Mouse (Mus musculus) mature B cell (primary cell): ENCODE measurements around the gene Dcdc2a.

Experiments
- in situ Hi-C: fragments of 300-500 bp; cut with MboI; formaldehyde crosslinking; loops from 2 replicates; pipeline ENCODE4 v1.14.3; 2019

The Dcdc2a gene

DNA sequence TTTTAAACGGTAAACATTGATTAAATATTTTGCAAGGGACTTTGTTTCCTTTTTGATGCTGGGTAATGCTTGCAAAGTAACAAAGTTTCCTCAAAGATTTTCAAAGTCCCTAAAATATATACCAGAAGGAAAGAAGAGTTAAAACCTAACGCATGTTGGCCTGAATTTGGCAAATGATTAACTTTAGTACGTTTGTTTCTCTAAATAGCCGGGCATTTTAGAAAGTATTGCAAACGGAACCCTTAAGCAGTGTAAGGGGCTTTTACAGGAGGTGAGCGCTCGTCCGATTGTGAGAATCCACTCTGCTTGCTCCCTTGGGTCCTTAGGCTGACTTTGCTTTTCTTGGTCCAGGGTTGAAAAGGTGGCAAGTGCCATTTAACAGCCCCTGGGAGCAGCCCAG is 41.5 kb downstream of the Dcdc2a start:
- in situ Hi-C loops = no loop called here

- in situ Hi-C loops = no loop called here
Observed at GRCm38 (mm10) chr13:25098578-25098977, 42.8 kb downstream of the Dcdc2a start.

GRCm38 (mm10) chr13:25099508-25099907 is 43.7 kb downstream of the Dcdc2a start:
- in situ Hi-C loops = no loop called here

- in situ Hi-C loops = no loop called here
Observed at GRCm38 (mm10) chr13:25100581-25100980, 44.8 kb downstream of the Dcdc2a start.

GRCm38 (mm10) chr13:25105671-25106070 is 49.9 kb downstream of the Dcdc2a start:
- in situ Hi-C loops = no loop called here

DNA sequence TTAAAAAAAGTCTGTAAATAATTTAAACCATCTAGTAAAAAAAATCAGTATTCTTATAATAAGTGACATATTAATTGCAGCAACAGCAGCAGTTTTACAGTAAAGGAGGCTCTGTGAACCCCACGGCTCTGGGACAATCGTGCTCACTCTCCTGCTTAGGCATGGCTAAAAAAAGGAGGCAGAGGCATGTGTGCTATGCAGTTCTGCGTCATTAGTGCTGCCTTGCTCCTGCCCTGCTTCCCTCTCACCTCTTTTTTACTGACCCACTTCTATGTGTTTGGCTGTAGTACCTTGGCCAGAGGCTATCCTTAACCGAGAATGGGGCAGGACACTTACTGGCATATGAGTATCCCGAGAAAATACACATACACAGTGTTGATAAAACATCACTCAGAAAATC is 50.9 kb downstream of the Dcdc2a start:
- in situ Hi-C loops = no loop called here

DNA sequence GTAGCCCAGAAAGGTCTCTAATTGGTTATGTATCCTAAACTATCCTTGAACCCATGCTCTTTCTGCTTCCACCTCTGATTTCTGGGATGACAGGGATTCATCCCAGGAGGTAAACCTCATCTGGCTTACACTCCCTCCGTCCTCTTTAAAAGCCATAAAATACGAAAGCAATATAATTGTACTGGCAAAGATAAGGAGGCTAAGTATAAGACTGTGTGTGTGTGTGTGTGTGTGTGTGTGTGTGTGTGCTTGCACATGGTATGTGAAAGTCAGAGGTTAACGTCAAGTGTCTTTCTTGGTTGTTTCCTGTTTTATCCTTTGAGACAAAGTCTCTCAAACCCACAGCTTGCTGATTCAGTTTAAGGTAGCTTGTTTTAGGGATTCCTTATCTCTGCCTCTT is 52.5 kb downstream of the Dcdc2a start:
- in situ Hi-C loops = no loop called here

- in situ Hi-C loops = no loop called here
Observed at GRCm38 (mm10) chr13:25110592-25111095, 54.8 kb downstream of the Dcdc2a start.

- in situ Hi-C loops = no loop called here
Observed at GRCm38 (mm10) chr13:25115429-25115881, 59.7 kb downstream of the Dcdc2a start.

GRCm38 (mm10) chr13:25115971-25116370 is 60.2 kb downstream of the Dcdc2a start:
- in situ Hi-C loops = no loop called here

GRCm38 (mm10) chr13:25122740-25123335 is 67.0 kb downstream of the Dcdc2a start:
- in situ Hi-C loops = no loop called here

DNA sequence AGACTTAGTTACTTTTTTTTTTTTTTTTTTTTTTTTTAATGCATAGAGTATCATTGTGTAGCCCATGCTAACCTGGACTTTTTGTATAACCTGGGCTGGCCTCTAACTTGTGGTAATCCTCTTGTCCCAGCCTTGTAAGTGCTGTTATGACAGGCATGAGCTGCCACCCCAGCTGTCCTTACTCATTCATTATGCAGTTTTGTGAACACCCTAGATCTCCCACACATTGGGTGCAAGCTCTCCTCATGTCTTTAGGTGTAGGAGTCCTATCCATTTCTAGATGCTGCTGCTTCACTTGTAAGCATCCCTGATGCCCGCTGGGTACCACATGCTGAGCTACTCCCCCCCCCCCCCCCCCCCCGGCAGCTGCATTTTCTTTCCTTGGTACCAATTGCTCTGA is 71.4 kb downstream of the Dcdc2a start:
- in situ Hi-C loops = no loop called here

DNA sequence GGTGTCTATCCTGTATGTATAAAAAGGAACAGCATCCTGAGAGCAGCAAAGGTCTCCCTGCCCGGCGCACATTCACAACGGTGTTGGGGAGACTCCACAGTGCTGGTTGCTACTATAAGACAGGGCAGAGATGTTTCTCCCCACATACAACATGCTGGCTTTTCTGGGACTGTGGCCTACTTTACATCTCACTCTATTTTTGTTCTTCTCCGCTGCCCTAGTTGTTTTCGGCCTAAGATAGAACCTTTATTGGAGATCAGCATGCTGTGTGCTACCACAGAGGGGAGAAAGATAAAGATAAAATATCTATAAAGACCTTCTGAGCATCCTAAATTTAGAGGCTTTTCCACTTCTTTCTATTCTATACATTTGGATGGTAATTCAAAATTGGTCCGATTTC is 72.0 kb downstream of the Dcdc2a start:
- in situ Hi-C loops = no loop called here

DNA sequence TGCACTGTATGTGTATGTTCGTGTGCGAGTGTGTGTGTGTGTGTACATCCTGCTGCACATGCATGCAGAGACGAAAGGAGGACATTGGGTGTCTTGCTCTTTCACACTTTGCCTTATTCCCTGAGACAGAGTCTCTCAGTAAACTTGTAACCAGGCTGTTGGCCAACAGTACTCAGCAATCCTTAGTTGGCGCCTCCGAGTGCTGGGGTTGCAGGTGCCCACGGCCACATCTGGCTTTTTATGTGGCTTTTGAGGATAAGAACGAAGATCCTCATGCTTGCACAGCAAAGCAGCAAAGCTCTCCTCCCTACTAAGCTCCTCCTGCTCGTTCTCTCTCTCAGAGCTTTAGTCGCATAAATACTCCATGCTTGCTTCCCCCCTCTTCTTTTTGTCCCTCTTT is 73.0 kb downstream of the Dcdc2a start:
- in situ Hi-C loops = no loop called here

- in situ Hi-C loops = no loop called here
Observed at GRCm38 (mm10) chr13:25143066-25143465, 87.3 kb downstream of the Dcdc2a start.

DNA sequence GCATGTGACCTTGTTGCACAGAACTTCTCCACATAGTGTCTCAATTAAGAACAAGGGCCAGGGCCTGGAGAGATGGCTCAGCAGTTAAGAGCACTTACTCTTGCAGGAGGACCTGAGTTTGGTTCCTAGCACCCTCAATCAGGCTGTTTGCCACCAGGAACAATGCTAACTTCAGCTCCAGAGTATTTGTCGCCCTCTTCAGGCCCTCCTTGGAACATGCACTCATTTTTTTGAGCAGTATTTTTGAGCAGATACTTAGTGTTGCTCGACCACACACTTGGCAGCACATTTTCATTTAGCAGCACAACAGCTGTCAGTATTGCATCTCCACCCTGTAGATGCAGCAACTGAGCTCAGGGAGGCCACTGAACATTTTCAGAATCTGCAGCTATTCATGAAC is 88.3 kb downstream of the Dcdc2a start:
- in situ Hi-C loops = no loop called here

- in situ Hi-C loops = no loop called here
Observed at GRCm38 (mm10) chr13:25146232-25146631, 90.4 kb downstream of the Dcdc2a start.

- in situ Hi-C loops = no loop called here
Observed at GRCm38 (mm10) chr13:25150154-25150781, 94.5 kb downstream of the Dcdc2a start.

GRCm38 (mm10) chr13:25150861-25151260 is 95.1 kb downstream of the Dcdc2a start:
- in situ Hi-C loops = no loop called here

- in situ Hi-C loops = no loop called here
Observed at GRCm38 (mm10) chr13:25159917-25160316, 104.1 kb downstream of the Dcdc2a start.

- in situ Hi-C loops = no loop called here
Observed at GRCm38 (mm10) chr13:25160804-25161203, 105.0 kb downstream of the Dcdc2a start.

GRCm38 (mm10) chr13:25162594-25162993 is 106.8 kb downstream of the Dcdc2a start:
- in situ Hi-C loops = no loop called here

DNA sequence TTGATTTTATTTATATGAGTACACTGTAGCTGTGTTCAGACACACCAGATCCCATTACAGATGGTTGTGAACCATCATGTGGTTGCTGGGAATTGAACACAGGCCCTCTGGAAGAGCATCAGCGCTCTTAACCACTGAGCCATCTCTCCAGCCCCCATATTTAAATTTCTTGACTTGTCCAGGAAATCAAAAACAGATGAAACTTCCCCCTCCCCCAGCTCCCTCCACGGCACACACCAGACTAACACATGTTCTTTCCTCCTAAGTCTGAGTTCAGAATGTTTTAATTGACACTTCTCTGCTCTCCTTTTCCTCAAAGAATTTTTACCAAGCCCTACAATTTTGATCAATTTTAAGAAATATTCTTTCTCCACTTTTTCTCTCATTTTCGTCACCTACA is 113.1 kb downstream of the Dcdc2a start:
- in situ Hi-C loops = no loop called here

DNA sequence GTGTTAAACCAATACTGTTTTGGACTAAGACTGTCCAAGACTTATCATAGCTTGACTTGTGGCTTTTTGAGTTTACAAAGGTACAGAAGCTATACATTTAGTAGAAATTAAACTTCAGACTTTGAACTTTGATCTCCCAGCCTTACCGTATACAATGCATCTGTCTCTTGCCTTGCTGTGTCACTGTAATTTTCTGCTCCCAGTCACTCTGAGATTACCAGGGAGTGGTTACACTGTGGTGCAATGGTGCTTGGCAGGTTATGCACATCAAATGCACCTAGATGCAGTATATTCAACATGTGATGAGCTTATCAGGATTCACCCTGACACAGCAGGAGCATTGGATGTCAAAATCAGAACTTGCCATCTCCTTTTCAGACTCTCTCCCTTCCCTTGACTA is 122.0 kb downstream of the Dcdc2a start:
- in situ Hi-C loops = no loop called here
